Mouse (Mus musculus) midbrain, embryonic 12.5 days (tissue): ENCODE data around the gene Gpr18. TPM values are rescaled to one million over a fixed set of nuclear protein-coding genes. Genes with fewer than 3 reads are reported as not detected.
"Not testable (repeated sequence)": the region's sequence is repeated elsewhere in the genome, so short reads cannot be mapped to it uniquely, and the experiment has no call there.

Source experiments
- ATAC-seq: fragments of 200-750 bp; cut with Nextera tagmentation; 2 replicates; pipeline ENCODE4 v1.8.0; 2017; ENCODE audit warnings: low read depth, moderate TSS enrichment, moderate library complexity; ENCODE audit not compliant: low FRiP score
- H3K27ac ChIP-seq: fragments of 300-500 bp; sonication (generic); replicated peaks from 2 replicates; pipeline ENCODE4 v1.5.1; 2016; ENCODE audit warnings: mild to moderate bottlenecking
- H3K27me3 ChIP-seq: fragments of 300-500 bp; sonication (generic); 2 replicates; pipeline ENCODE4 v1.6.1; 2016; ENCODE audit warnings: mild to moderate bottlenecking
- H3K36me3 ChIP-seq: fragments of 300-500 bp; sonication (generic); 2 replicates; pipeline ENCODE4 v1.6.1; 2016
- H3K4me1 ChIP-seq: fragments of 300-500 bp; sonication (generic); 2 replicates; pipeline ENCODE4 v1.6.1; 2016
- H3K4me2 ChIP-seq: fragments of 300-500 bp; sonication (generic); replicated peaks from 2 replicates; pipeline ENCODE4 v1.6.1; 2016; ENCODE audit warnings: mild to moderate bottlenecking, moderate library complexity
- H3K4me3 ChIP-seq: fragments of 300-500 bp; sonication (generic); 2 replicates; pipeline ENCODE4 v1.5.1; 2016; ENCODE audit warnings: mild to moderate bottlenecking
- H3K9ac ChIP-seq: fragments of 300-500 bp; sonication (generic); replicated peaks from 2 replicates; pipeline ENCODE4 v1.6.1; 2016; ENCODE audit warnings: mild to moderate bottlenecking, moderate library complexity
- H3K9me3 ChIP-seq: fragments of 300-500 bp; sonication (generic); 2 replicates; pipeline ENCODE4 v1.6.1; 2016; ENCODE audit warnings: mild to moderate bottlenecking
- WGBS: fragments of 180-500 bp; shearing (Covaris S2); methylation state at CpG from one replicate; pipeline ENCODE4 v1.1.7; 2016; 5-methylcytosine and 5-hydroxymethylcytosine counted together
- polyA plus RNA-seq: library from polyadenylated mRNA; unstranded; fragments of >200 nt; fragmentation: Nextera tagmentation; extraction: Ambion mirVana; gene quantifications from 2 replicates; pipeline ENCODE4 v1.2.1, GENCODE M21; 2016

The Gpr18 gene
- polyA plus RNA-seq, 1 experiment from 2014 or later, result 0.23 TPM

GRCm38 (mm10) chr14:121876190-121876589, 39.4 kb downstream of the Gpr18 start:
- H3K27ac ChIP-seq, H3K36me3 ChIP-seq, H3K4me3 ChIP-seq, H3K4me2 ChIP-seq, H3K9me3 ChIP-seq, H3K27me3 ChIP-seq, ATAC-seq, H3K9ac ChIP-seq: not testable (repeated sequence)
- WGBS, result 71% methylated on average over 2 of the region's 2 CpGs
- H3K4me1 ChIP-seq, result peaks cover 19% of the 10 kb centered on the region

GRCm38 (mm10) chr14:121873646-121874045, 41.9 kb downstream of the Gpr18 start:
- 87% methylated on average over 4 of the region's 4 CpGs for WGBS
- Histone ChIP-seq H3K36me3 (no peaks in the 10 kb centered on the region), H3K4me3 (no peak overlapping the region), H3K27ac (no peak overlapping the region), H3K9ac (no peak overlapping the region), H3K27me3 (peaks cover 6% of the 10 kb centered on the region), H3K4me2 (no peak overlapping the region), H3K9me3 (no peaks in the 10 kb centered on the region), H3K4me1 (peaks cover 6% of the 10 kb centered on the region)
- ATAC-seq, result no peak

- no peak overlapping the region for H3K27ac ChIP-seq
- H3K9me3 ChIP-seq, result no peaks in the 10 kb centered on the region
- no peak overlapping the region for H3K4me3 ChIP-seq
- H3K36me3 ChIP-seq, result no peaks in the 10 kb centered on the region
- no peak overlapping the region for H3K9ac ChIP-seq
- no peak for ATAC-seq
- H3K27me3 ChIP-seq, result peaks cover 6% of the 10 kb centered on the region
- H3K4me1 ChIP-seq, result peaks cover 6% of the 10 kb centered on the region
- no peak overlapping the region for H3K4me2 ChIP-seq
- 82% methylated on average over 2 of the region's 2 CpGs for WGBS
These were observed 42.4 kb downstream of the Gpr18 start for GRCm38 (mm10) chr14:121873172-121873571.

GRCm38 (mm10) chr14:121872760-121873159, 42.8 kb downstream of the Gpr18 start:
- WGBS, result 85% methylated on average over 1 of the region's 1 CpGs
- Histone ChIP-seq H3K27me3 (peaks cover 6% of the 10 kb centered on the region), H3K27ac (no peak overlapping the region), H3K9me3 (no peaks in the 10 kb centered on the region), H3K4me2 (no peak overlapping the region), H3K4me3 (no peak overlapping the region), H3K36me3 (no peaks in the 10 kb centered on the region), H3K9ac (no peak overlapping the region), H3K4me1 (peaks cover 4% of the 10 kb centered on the region)
- ATAC-seq, result no peak

GRCm38 (mm10) chr14:121869111-121869510, 46.5 kb downstream of the Gpr18 start:
- H3K27me3 ChIP-seq, result no peaks in the 10 kb centered on the region
- no peak overlapping the region for H3K9ac ChIP-seq
- no peak overlapping the region for H3K4me3 ChIP-seq
- H3K27ac ChIP-seq, result no peak overlapping the region
- no peaks in the 10 kb centered on the region for H3K36me3 ChIP-seq
- no peak for ATAC-seq
- no peaks in the 10 kb centered on the region for H3K4me1 ChIP-seq
- H3K9me3 ChIP-seq, result no peaks in the 10 kb centered on the region
- 85% methylated on average over 1 of the region's 1 CpGs for WGBS
- H3K4me2 ChIP-seq, result no peak overlapping the region

- H3K27ac ChIP-seq, result no peak overlapping the region
- H3K4me3 ChIP-seq, result no peak overlapping the region
- ATAC-seq, result no peak
- no peak overlapping the region for H3K9ac ChIP-seq
- no peaks in the 10 kb centered on the region for H3K27me3 ChIP-seq
- H3K9me3 ChIP-seq, result no peaks in the 10 kb centered on the region
- no peaks in the 10 kb centered on the region for H3K4me1 ChIP-seq
- no peaks in the 10 kb centered on the region for H3K36me3 ChIP-seq
- WGBS, result 79% methylated on average over 3 of the region's 3 CpGs
- H3K4me2 ChIP-seq, result no peak overlapping the region
These were observed 49.0 kb downstream of the Gpr18 start for GRCm38 (mm10) chr14:121866574-121866973.

- not testable (repeated sequence) for H3K9me3 ChIP-seq, H3K36me3 ChIP-seq, H3K9ac ChIP-seq, H3K4me1 ChIP-seq, H3K27me3 ChIP-seq, H3K27ac ChIP-seq, H3K4me3 ChIP-seq, H3K4me2 ChIP-seq
- WGBS, result 14% methylated on average over 2 of the region's 2 CpGs
- 0 out of 2 replicates have a peak, but pooled peaks have one; percentile 52 for ATAC-seq
These were observed 50.4 kb downstream of the Gpr18 start for GRCm38 (mm10) chr14:121865162-121865561.

Other genes with a start within 250 kb of the Gpr18 start
- 5.4 and 5.5 TPM in 2 replicates for gene Dock9, start 117.9 kb downstream of the Gpr18 start, polyA plus RNA-seq
- gene Ubac2, start 37.2 kb downstream of the Gpr18 start, polyA plus RNA-seq, result 58.9 and 59.2 TPM in 2 replicates
- gene Gpr183, start 49.4 kb upstream of the Gpr18 start, polyA plus RNA-seq, result 1.2 TPM in 2 replicates
- gene Timm8a2, start 118.9 kb upstream of the Gpr18 start, polyA plus RNA-seq, result not detected in 2 replicates
- 120 and 122 TPM in 2 replicates for gene Tm9sf2, start 191.3 kb upstream of the Gpr18 start, polyA plus RNA-seq